14 mouse cellular contexts compared by ENCODE assay signal in the genomic region with DNA sequence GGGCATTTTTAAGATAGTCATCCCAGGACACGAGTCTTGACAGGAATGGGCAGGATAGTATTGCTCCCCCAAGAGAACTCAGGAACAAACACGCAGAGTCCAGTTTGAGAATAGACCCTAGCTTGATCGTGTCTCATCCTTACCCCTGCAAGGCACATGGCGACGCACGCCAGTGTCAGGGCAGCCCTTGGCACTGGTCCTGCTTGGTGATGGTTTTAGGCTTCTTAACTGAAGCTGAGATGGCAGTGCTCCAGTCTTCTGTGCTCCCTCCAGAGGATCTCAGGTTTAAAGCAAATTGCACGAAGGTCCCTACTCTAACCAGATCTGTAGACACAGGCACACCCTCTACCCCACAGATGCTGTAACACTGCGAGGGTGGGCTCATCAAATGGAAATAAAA. TPM values are rescaled to one million over a fixed set of nuclear protein-coding genes. Genes with fewer than 3 reads are reported as not detected.
A peak's percentile ranks its signal among the peaks of the same experiment; 100 is the strongest.
DNase-seq lines count a peak whose midpoint lies in the region; ATAC-seq and TF ChIP-seq lines count a peak whose summit lies in the region.
"Had no signal": no experiment of that assay in that cellular context is flagged by ENCODE, and none has a peak within 500 bp of the region (broad histone marks: within the 10 kb centered on the region; RNA-seq: fewer than 3 reads in every experiment).

No protein-coding gene starts in this region.

- 72% methylated on average over 8 of the region's 8 CpGs for WGBS in heart, embryonic 13.5 days

- peaks cover 45% of the 10 kb centered on the region for H3K4me1 ChIP-seq in heart, embryonic 13.5 days
- peaks cover 91% of the 10 kb centered on the region for H3K4me1 ChIP-seq in megakaryocyte, embryonic 14.5 days

- ATAC-seq in heart, embryonic 13.5 days (ENCODE audit: extremely low read depth, insufficient number of reproducible peaks, low FRiP score, low TSS enrichment) = no peak
- no peak for ATAC-seq in megakaryocyte, adult 5-6 weeks (ENCODE audit: poor library complexity, severe bottlenecking)

- no peak overlapping the region for H3K4me3 ChIP-seq in heart, embryonic 13.5 days
- peak overlapping the region; percentile 99 for H3K4me3 ChIP-seq in megakaryocyte, embryonic 14.5 days (replicated peaks)
- H3K4me3 ChIP-seq: left cerebral cortex, adult 2 months; liver, embryonic 15.5 days had no signal

- no peak for TF ChIP-seq POLR2A in brain, embryonic 14.5 days (IDR thresholded peaks at IDR 0.05; ENCODE audit: borderline replicate concordance, extremely low read depth, insufficient read depth, insufficient read length, poor library complexity, severe bottlenecking)

- H3K9ac ChIP-seq in heart, embryonic 13.5 days = peak overlapping the region; percentile 37; the same call in 1 of the 2 replicates
- H3K9ac ChIP-seq: liver, embryonic 15.5 days had no signal

- no peak for TF ChIP-seq CTCF in brain, embryonic 14.5 days (IDR thresholded peaks at IDR 0.05; ENCODE audit: borderline replicate concordance, extremely low read depth, insufficient read depth, insufficient read length)

- peaks cover 34% of the 10 kb centered on the region for H3K27me3 ChIP-seq in heart, embryonic 13.5 days (replicated peaks)
- no peaks in the 10 kb centered on the region for H3K27me3 ChIP-seq in megakaryocyte, embryonic 14.5 days (replicated peaks)

- peak; percentile 71 to 74 for DNase-seq in cerebellum, postnatal 14 days
- DNase-seq in cerebellum, adult 11 months = no peak
- DNase-seq in heart, adult 9 months (ENCODE audit: low spot score in 2 of 2) = no peak
- DNase-seq in brain, embryonic 14.5 days (ENCODE audit: low read depth) = peak; percentile 33
- DNase-seq: adrenal gland, postnatal 14 days; kidney, adult 18-20 months; kidney, postnatal 25 days; thymus, postnatal 4 days had no signal

- no peak overlapping the region for H3K27ac ChIP-seq in heart, embryonic 13.5 days (replicated peaks)
- H3K27ac ChIP-seq: left cerebral cortex, adult 2 months; liver, embryonic 15.5 days had no signal

- peaks cover 24% of the 10 kb centered on the region for H3K36me3 ChIP-seq in heart, embryonic 13.5 days
- peaks cover 57% of the 10 kb centered on the region for H3K36me3 ChIP-seq in megakaryocyte, embryonic 14.5 days (replicated peaks; ENCODE audit: low read length)

- H3K4me2 ChIP-seq in heart, embryonic 13.5 days = peak overlapping the region; percentile 87; the same call in 1 of the 2 replicates

- H3K9me3 ChIP-seq in heart, embryonic 13.5 days = no peaks in the 10 kb centered on the region
- H3K9me3 ChIP-seq in megakaryocyte, embryonic 14.5 days = no peaks in the 10 kb centered on the region
- H3K9me3 ChIP-seq: embryonic facial prominence, embryonic 12.5 days; liver, embryonic 15.5 days had no signal

RNA-seq across cellular contexts. Expression of a gene that starts 0.9 kb away (rescaled TPM):
- 3.4 and 4.6 TPM in 2 replicates for polyA plus RNA-seq in heart, embryonic 13.5 days (2015; fragmentation: Nextera tagmentation; extraction: Ambion mirVana)
- 10.7 and 16.9 TPM in 2 replicates for polyA plus RNA-seq in megakaryocyte, embryonic 14.5 days (2012; ENCODE audit: insufficient read depth, low replicate concordance)
- 3.3 TPM in 2 replicates for total RNA-seq in megakaryocyte, adult 5-6 weeks (2015)
- 2.6 and 3.0 TPM in 2 replicates for total RNA-seq in megakaryocyte, adult 5-6 weeks (2017)
- 8.9 and 9.3 TPM in 2 replicates for polyA plus RNA-seq in brain, embryonic 14.5 days (2012; rRNA removed)

Comparison
In these comparisons a context has a peak if more than half of its experiments do, and no peak if none do; other contexts are left out.
1. DNase-seq: peak in cerebellum, postnatal 14 days (2 of 2) and brain, embryonic 14.5 days (single experiment); none in cerebellum, adult 11 months (single experiment) and heart, adult 9 months (0 of 2).